Mouse (Mus musculus): ENCODE data around the gene Gm20388.

DNA sequence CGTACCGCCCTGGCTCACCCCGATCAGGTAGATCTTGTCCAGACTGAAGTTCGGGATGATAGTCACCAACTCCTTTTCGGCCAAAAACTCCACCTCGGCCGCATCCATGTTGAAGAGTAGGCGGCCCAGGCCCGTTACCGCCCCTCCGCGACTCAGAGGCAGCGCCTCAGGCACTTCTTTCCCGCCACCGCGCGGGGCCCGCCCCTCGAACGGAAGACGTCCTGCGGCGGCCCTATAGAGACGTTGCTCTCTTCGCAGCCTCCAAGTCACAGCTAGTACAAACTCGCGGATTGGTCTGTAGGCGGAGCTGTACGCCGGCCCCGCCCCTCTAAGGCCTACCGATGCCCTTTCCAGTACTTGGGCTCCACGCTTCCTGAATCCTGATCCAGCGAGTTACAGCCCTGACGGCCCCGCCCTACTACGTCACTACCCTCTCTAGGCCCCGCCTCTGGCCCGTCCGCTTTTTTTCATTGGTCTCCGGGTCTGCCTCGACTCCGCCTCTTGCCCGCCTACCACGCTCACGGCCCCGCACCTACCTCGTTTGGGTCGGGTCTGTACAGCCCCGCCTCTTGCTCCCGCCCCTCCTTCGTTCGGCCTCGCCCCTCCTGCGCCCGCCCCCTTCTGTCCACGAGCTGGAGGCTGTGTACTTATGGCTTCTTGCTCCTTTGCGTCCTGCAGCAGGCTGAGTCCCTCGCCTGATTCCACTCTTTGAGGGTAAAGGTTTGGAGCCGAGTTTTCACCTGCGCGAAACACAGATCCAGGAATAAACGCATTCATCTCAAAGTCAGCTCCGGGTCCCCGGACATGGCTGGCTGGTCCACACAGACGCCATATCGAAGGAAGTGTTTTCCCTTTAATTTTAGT, 678.5 kb downstream of the Gm20388 start, which contains the start of gene Gins2:
- no peak for TF ChIP-seq CTCF (IDR thresholded peaks at IDR 0.05; ENCODE audit: insufficient read depth, low read depth, low read length)
- 0 out of 2 replicates have a peak, but pooled peaks have one; percentile 15 for TF ChIP-seq POLR2A (IDR thresholded peaks at IDR 0.05; ENCODE audit: insufficient read depth, low read depth, low read length)

Measured in olfactory bulb, adult 2 months (tissue).